Mouse (Mus musculus) kidney, adult 2 months (tissue): ENCODE data around the gene Crmp1. TPM values are rescaled to one million over a fixed set of nuclear protein-coding genes. Genes with fewer than 3 reads are reported as not detected.

Source experiments
- DNase-seq: peaks from one replicate; pipeline ENCODE4 v3.0.0; 2021
- H3K27ac ChIP-seq: fragments of 200-500 bp; 2 replicates; pipeline ENCODE4 v1.5.1; 2012; ENCODE audit warnings: low read depth, low read length, control low read depth, inconsistent platforms; ENCODE audit not compliant: insufficient read depth
- H3K27me3 ChIP-seq: fragments of 200-500 bp; replicated peaks from 2 replicates; pipeline ENCODE4 v1.6.1; 2012; ENCODE audit warnings: mild to moderate bottlenecking, moderate library complexity, low read length, inconsistent platforms; ENCODE audit not compliant: control insufficient read depth, insufficient read depth
- H3K36me3 ChIP-seq: fragments of 200-500 bp; 2 replicates; pipeline ENCODE4 v1.6.1; 2012; ENCODE audit warnings: mild to moderate bottlenecking, moderate library complexity, low read length, inconsistent platforms; ENCODE audit not compliant: control insufficient read depth, insufficient read depth
- H3K4me1 ChIP-seq: fragments of 200-500 bp; 2 replicates; pipeline ENCODE4 v1.6.1; 2011; ENCODE audit warnings: low read length; ENCODE audit not compliant: control insufficient read depth, insufficient read depth
- H3K4me3 ChIP-seq: fragments of 200-500 bp; 2 replicates; pipeline ENCODE4 v1.5.1; 2011; ENCODE audit warnings: mild to moderate bottlenecking, low read depth, low read length, control low read depth; ENCODE audit not compliant: insufficient read depth
- CTCF ChIP-seq: fragments of 200-500 bp; conservative IDR thresholded peaks from 2 replicates; pipeline ENCODE4 v1.5.1; 2011; ENCODE audit warnings: low read depth, mild to moderate bottlenecking, control low read depth, low read length, moderate library complexity, mixed read lengths; ENCODE audit not compliant: insufficient read depth, insufficient read length
- POLR2A ChIP-seq: fragments of 200-500 bp; IDR thresholded peaks from one replicate; pipeline ENCODE4 v1.6.1; 2011; ENCODE audit warnings: low read depth, low read length, control low read depth
- WGBS: fragments of 180-500 bp; shearing (Covaris S2); methylation state at CpG from one replicate; pipeline ENCODE4 v1.1.7; 2018; 5-methylcytosine and 5-hydroxymethylcytosine counted together
- polyA plus RNA-seq: library from polyadenylated mRNA; depleted of rRNA; stranded (reverse); fragments of >200 nt; gene quantifications from 2 replicates; pipeline ENCODE4 v1.2.3, GENCODE M21; 2012

The Crmp1 gene
- polyA plus RNA-seq, 1 experiment = 0.59 TPM

DNA sequence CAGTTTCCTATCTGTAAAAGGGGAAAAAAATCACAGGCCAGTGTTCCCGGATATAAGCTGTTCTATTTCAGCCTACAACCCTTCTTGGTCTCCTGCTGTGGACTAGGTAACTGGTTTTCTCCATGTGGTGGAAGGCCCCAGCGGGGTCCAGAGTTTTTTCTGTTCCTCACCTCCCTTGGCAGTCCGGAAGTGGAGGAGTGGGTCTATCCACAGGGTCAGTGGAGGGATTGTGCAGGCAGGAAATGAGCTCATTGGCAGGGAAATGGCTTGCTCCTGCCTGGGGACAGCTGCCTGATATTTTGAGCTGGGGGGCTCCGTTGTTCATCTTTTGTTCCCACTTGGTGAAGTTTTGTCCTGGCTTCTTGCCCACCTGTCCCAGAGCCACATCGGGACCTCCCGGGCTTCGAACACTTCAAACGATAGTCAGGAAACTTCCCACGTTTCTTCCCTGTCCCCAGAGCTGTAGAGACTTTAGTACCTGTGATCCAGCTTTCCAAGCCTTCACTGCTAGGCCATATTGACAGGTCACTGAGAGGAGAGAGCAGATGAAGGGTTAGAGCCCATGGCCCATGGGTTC, 3.0 kb downstream of the Crmp1 start:
- Histone ChIP-seq H3K4me1 (no peaks in the 10 kb centered on the region), H3K4me3 (no peak overlapping the region), H3K27ac (no peak overlapping the region), H3K36me3 (no peaks in the 10 kb centered on the region), H3K27me3 (0 out of 2 replicates have a peak, but pooled peaks cover 3% of the 10 kb centered on the region)
- TF ChIP-seq POLR2A = no peak
- no peak for TF ChIP-seq CTCF
- no peak for DNase-seq
- 20% methylated on average over 9 of the region's 9 CpGs for WGBS

DNA sequence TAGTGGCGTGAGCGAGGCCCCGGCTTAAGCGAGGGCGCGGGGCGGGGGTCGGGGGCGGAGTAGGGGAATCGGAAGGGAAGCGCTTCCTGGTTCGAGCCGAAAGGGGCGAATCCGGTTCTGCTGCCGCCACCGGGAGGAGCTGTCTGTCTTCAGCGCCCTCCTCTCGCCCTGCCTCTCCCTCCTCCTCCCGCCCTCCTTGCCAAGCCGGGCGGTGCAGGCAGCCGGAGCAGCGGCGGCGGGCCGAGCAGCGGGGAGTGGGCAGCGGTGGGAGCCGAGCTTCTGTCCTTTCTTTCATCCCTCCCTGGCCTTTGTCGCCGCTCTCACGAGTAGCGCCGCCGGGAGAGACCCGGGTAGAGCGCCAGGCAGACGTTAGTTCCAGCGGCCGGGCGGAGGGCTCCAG, 3.9 kb downstream of the Crmp1 start:
- H3K36me3 ChIP-seq = no peaks in the 10 kb centered on the region
- 0 out of 2 replicates have a peak, but pooled peaks cover 3% of the 10 kb centered on the region for H3K27me3 ChIP-seq
- peak overlapping the region; percentile 41 for H3K4me3 ChIP-seq
- TF ChIP-seq POLR2A (no peak), CTCF (no peak)
- H3K27ac ChIP-seq = no peak overlapping the region
- 2% methylated on average over 38 of the region's 42 CpGs for WGBS
- no peaks in the 10 kb centered on the region for H3K4me1 ChIP-seq
- peak; percentile 15 for DNase-seq

DNA sequence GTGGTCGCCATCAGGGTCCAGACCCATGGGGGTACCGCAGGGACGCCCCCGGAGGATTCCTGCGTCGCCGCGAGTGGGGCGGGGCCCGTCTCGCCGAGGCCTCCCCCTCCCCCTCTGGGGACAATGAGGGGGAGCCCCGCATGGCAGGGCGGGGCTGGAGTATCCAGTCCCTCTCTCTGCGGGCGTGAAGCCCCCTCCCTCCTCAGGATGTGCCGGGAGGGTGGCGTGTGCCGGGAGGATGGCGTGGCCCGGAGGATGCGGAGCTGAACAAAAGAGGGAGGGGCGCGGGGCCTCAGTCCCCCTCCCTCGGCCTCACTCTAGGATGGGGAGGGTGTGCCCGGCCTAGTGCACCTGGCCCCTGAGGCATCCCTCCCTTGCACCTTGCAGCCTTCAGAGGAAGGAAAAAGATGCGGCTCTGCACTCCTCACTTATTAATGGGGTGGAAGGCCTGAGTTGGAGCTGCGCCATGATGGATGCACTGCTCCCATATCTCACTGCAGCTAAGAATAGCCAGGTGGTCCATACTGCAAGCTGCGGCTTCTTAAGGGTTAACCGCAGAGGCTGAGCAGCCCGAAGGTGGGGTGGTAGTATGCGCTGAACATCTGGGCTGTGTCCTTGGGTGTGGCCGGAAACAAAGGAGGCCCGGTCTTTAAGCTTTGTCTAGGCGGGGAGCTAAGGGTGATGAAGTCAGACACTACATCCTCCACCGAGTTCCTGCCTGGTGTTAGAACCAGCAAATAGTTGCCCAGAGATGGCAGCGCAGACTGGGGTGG, 4.6 kb downstream of the Crmp1 start:
- TF ChIP-seq CTCF = no peak
- no peak for TF ChIP-seq POLR2A
- no peak for DNase-seq
- H3K36me3 ChIP-seq = no peaks in the 10 kb centered on the region
- no peak overlapping the region for H3K27ac ChIP-seq
- 1% methylated on average over 37 of the region's 37 CpGs for WGBS
- no peaks in the 10 kb centered on the region for H3K4me1 ChIP-seq
- peak overlapping the region; percentile 41 for H3K4me3 ChIP-seq
- 0 out of 2 replicates have a peak, but pooled peaks cover 3% of the 10 kb centered on the region for H3K27me3 ChIP-seq

DNA sequence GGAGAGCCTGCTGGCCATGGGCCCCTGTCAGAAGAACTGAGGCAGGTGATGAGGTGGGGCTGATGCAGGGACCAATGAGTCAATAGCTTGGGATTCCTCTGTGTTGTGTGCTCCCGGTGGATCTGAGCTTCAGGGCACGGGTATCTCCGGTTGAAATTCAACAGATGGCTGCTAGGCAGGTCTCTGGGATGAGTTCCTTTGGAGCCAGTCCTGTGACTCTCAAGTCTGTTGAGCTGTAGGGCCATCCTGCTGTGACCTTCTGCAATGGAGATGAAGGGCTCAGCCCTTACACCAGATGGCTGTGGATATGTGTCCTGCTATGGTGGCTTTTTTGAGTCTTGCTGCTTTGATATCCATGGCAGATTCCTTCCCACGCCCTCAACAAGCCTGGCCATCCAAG, 5.7 kb downstream of the Crmp1 start:
- Histone ChIP-seq H3K4me3 (no peak overlapping the region), H3K27me3 (no peaks in the 10 kb centered on the region), H3K27ac (no peak overlapping the region), H3K36me3 (no peaks in the 10 kb centered on the region), H3K4me1 (no peaks in the 10 kb centered on the region)
- 51% methylated on average over 4 of the region's 4 CpGs for WGBS
- TF ChIP-seq CTCF (no peak), POLR2A (no peak)
- DNase-seq = no peak

DNA sequence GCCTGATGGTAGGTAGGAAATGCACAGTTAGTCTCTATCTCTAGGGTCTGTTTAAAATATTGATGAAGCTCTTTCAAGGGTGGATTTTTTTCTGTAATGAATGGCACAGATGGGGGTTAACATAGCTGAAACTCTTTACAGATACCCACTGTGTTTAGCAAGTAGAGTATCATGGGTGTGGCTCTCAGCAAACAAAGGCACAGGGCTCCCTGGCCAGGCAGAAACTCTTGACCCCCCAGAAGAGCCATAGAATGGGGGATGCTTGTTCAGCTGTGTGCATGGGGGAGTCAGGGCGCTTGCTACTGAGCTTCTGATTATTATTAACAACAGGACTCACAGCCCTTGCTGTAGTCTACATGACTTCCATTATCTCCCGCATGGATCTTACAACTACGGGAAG, 7.1 kb downstream of the Crmp1 start:
- Histone ChIP-seq H3K4me1 (no peaks in the 10 kb centered on the region), H3K4me3 (no peak overlapping the region), H3K36me3 (no peaks in the 10 kb centered on the region), H3K27me3 (no peaks in the 10 kb centered on the region), H3K27ac (no peak overlapping the region)
- no peak for DNase-seq
- no peak for TF ChIP-seq POLR2A
- TF ChIP-seq CTCF = no peak
- 90% methylated on average over 3 of the region's 3 CpGs for WGBS

DNA sequence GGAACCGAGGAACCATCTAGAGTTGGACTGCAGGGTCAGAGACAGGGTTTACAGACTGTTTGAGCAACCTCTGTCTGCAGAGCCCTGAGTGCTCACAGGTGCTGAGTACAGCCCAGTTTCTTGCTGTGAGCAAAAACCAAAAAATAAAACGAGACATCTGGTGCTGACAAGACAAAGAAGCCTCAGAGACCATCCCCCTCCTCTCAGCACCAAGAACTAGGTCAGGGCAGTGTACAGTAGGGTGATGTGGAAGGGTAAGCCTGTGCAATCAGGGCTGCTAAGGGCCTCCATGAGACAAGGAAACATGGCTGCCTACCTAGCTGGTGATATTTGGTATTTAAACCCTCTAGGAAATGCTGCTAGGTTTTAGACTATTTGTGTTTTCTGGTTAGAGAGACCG, 9.9 kb downstream of the Crmp1 start:
- TF ChIP-seq CTCF = no peak
- TF ChIP-seq POLR2A = no peak
- Histone ChIP-seq H3K4me1 (no peaks in the 10 kb centered on the region), H3K27me3 (no peaks in the 10 kb centered on the region), H3K36me3 (no peaks in the 10 kb centered on the region), H3K27ac (no peak overlapping the region), H3K4me3 (no peak overlapping the region)
- no peak for DNase-seq
- 56% methylated on average over 3 of the region's 3 CpGs for WGBS

DNA sequence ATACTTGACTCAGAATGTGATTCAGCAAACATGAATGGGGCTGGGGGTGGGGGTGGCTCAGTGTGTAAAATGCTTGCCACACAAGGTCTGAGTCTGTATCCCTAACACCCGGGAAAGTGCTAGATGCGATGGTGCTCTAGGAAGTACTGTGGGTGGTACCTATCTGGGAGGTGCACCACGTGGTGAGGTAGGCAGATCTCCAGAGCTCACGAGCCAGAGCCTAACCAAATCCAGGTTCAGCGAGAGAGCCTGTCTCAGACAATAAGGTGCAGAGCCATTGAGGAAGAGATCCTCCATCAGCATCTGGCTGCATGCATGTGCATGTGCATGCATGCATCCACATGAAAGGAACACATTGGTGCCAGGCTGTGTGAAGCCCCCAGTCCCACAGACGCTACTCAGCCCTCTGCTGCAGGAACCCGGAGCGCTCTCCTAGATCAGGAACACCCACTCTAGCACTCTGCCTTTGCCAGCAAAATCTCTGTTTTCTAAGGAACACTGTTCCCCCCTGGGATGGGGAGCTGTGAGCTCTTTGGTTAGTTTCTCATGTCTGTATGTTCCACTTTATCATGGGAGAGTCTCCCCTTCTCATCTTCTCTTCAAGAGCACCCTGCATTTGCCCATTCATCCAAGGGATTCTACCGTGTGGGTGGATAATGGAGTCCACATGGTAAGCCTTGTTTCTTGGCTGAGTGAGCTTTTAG, 10.5 kb downstream of the Crmp1 start:
- Histone ChIP-seq H3K27ac (no peak overlapping the region), H3K27me3 (no peaks in the 10 kb centered on the region), H3K4me1 (no peaks in the 10 kb centered on the region), H3K4me3 (no peak overlapping the region), H3K36me3 (no peaks in the 10 kb centered on the region)
- TF ChIP-seq POLR2A = no peak
- no peak for TF ChIP-seq CTCF
- WGBS = 82% methylated on average over 9 of the region's 9 CpGs
- no peak for DNase-seq
